Mouse (Mus musculus) thymus, postnatal 25 days (tissue): ENCODE measurements around the gene Slc44a3.

Experiments used
- DNase-seq: peaks from one replicate; pipeline ENCODE4 v3.0.0; 2022

The Slc44a3 gene

DNA sequence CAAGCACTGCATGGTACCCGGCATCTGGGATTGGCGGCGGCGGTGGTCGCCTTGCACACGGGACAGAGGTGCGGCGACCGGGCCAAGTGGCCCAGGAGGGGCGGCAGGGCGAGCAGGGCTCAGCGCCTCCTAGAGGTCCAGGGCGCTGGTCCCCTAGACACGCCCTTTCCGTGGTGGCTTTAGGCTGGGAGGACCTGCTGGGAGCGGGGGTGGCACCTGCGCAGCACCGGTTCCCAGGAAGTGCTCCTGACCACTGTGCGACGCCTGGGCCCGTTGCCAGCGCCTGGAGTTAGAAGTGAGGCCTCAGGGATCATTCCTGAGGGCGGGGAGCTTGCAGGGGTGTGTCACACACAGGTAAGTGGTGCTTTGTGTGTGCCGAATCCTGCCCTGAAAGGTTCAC lies at the start of gene Slc44a3:
Gene Slc44a3 (minus strand): TSS at position 229 of the 400 bp plus-strand sequence.
- DNase-seq = peak; percentile 21

DNA sequence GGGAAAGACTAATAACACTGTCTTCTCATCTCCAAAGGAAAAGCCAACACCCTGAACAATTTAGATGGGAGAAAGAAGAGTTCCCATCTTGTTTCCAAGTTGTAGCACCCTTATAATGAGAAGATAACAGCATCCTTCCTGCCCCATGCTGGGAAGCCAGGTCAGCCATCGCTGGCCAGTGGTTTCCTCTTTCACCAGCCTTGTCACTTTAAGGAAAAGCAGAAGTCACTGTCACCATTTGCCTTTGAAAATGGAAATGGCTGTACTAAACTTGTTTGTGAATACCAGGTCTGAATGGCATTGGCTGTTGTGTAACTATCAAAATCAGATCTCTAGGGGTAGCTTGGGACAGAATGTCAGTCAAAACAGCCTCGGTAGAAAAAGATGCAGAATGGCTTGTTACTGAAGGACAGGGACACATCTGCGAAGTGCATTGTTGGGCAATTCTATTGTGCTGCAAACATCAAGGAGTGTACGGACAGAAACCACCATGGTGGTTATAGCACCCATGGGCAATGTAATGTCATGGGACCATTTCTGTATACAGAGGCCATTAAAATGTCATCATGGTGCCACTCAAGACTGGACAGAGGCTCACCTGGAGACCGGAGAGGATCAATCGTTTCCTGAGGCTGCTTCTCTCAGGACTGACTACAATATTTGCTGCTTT lies 47.8 kb upstream of the Slc44a3 start:
- no peak for DNase-seq

DNA sequence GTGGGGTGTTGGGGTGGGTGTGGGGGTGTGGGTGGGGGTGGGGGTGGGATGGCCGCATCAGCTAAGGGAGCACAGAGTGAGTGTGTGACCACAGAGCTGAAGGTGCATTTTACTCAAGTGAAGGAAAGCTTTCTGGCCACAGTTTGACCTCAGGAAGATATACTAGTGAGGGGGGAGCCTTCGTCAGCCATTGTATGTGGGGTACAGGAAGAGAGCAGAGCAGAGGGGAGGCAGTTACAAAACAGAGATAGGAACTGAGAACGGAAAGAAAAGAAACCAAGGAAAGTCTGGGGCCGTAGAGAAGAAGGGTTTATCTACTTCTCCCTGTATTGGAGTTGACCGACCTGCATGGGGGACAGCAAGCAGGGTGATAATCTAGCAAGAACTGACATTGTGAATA lies 47.2 kb upstream of the Slc44a3 start:
- no peak for DNase-seq

- DNase-seq = no peak
These were observed 46.5 kb upstream of the Slc44a3 start for GRCm38 (mm10) chr3:121578706-121579105.

DNA sequence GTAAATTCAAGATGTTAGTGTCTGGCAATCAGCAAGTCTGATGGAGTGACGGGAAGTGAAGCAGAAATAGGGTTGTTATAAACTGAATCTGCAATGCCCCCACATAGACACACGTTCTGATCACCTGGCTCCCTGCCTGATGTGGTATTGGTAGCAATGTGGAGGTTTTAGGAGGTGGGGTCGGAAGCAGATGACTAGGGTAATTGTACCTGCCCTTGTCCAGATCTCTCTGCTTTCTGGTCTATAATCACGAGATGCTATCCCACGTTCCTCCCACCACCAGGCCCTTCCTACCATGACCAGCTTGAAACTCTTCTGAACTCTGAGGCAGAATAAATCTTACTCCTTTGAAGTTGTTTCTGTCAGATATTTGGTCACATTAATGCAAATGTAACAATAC lies 45.4 kb upstream of the Slc44a3 start:
- DNase-seq = no peak

- DNase-seq = no peak
These were observed 44.9 kb upstream of the Slc44a3 start for GRCm38 (mm10) chr3:121577032-121577591.

DNA sequence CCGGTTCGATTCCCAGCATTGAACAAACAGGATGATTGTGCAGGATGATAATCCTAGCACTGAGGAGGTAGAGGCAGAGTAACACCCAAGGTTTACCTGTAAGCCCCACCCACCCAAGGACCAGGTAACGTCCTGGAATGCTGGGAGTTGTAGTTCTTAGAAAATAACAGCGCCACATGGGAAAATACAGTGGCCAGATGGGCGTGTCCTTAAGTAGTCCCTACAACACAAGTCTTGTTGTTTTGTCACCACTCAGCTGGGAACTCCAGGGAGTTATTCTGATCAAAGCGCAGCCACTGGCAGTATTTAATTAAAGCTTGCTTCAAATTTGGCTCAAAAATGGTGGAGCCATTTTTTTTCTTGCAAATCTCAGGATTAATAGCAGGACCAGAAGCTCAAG lies 44.2 kb upstream of the Slc44a3 start:
- no peak for DNase-seq

DNA sequence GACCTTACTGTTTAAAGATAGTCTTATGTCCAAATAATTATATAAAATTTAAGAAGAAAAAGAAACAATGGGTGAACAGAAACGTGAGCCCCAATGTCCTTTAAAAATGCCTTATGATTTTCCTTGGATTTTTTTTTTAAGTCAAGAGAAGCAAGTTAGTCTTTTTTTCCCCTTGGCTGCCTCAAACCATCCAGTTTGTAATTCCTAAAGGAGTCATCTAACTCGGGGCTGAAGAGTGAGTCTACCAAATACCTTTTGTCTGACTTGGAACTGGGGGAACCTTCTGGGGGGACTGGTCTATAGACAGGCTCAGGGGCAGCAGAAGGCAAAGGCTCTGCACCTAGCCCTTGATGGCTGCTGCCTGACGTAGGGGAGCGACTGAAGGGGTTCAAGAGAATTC lies 42.2 kb upstream of the Slc44a3 start:
- no peak for DNase-seq

DNA sequence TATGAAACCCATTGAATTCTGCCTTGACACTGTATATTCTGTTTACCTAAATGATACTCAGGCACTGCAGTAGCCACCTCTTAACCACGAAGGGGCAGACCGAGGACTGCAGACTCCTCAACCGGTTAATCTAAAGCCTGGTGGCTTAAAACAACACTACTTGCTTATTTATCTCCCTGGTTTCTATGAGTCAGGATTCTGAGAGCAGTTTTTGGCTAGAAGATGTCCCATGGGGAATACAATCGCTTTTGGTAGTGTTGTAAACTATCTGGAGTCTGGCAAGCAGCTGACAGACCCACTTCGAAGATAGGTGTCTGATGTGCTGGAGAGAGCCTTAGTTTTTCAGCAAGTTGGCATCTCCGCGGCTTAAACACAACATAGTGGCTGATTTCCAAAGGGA lies 41.7 kb upstream of the Slc44a3 start:
- DNase-seq = no peak

- no peak for DNase-seq
These were observed 39.3 kb upstream of the Slc44a3 start for GRCm38 (mm10) chr3:121571491-121571890.

GRCm38 (mm10) chr3:121570623-121571022 lies 38.4 kb upstream of the Slc44a3 start:
- no peak for DNase-seq

GRCm38 (mm10) chr3:121569767-121570166 lies 37.6 kb upstream of the Slc44a3 start:
- no peak for DNase-seq

DNA sequence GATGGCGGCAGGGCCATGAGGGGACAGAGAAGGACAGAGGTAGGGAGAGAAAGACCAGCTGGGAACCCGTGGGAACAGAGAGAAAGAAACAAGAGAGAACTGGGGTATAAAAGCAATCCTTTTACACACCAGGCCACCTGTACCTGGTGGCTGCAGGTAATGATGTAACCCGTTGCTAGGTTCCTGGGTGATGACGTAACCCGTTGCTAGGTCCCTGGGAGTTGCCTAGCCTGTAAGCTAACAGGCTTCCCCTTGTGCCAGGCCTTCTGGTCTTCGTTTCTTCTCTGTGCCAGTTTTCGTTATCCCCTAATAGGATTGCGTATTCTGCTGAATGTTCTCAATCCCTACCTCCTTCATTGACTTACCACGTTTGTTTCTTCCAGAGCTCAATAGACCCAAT lies 36.8 kb upstream of the Slc44a3 start:
- no peak for DNase-seq

DNA sequence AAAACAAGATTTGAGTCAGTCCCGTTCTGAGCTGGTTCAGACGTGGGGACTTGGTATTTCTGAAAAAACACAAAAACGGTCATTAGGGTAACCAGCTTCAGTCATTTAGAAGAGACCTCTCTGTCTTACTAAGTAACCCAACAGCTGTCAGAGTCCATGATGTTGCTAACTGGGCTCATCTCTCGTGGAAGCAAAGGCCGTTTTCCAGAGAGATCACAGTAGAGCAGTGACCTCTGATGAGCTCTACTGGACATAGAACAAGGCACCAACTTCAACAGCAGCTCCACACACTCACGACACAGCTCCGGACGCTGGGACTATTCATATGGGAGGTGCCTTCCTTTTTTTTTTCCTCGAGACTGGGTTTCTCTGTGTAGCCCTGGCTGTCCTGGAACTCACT lies 35.7 kb upstream of the Slc44a3 start:
- no peak for DNase-seq

GRCm38 (mm10) chr3:121567337-121567900 lies 35.2 kb upstream of the Slc44a3 start:
- DNase-seq = no peak

- no peak for DNase-seq
These were observed 34.7 kb upstream of the Slc44a3 start for GRCm38 (mm10) chr3:121566901-121567300.

GRCm38 (mm10) chr3:121561803-121562202 lies 29.6 kb upstream of the Slc44a3 start:
- DNase-seq = no peak

DNA sequence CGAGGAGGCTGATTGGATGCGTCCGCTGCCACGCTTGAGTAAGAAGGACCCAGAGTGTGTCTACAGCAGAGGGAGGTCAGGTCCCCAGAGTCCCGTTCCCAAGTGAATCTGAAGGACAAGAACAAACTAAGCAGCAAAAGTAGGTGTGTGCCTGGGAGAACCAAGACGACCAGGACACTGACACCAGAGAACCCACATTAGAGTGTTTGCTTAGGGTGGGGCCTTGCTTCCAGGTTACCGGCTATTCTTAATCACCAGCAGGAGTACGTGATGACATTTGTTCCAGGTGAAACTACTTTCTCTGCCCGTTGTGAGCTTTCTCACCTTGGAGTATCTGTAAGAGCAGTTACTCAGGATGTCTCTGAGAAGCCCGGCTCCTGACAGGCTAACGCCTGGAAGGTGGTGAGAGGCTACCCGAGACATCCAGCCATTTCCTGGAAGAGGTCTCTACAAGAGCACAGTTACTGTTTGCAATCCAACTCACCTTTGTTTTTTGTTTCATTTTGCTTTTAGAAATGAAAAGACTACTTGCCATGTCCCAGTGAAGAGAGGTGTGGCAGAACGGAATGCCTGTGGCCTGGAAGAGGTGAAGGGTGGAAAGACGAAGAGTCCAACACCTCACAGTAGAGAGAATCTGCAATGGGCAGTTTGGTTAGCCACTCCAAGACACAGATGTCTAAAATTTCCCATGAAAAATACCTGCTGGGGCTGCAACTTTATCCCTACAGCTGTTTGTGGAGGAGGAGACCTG lies 28.1 kb upstream of the Slc44a3 start:
- DNase-seq = no peak

GRCm38 (mm10) chr3:121559406-121560114 lies 27.4 kb upstream of the Slc44a3 start:
- DNase-seq = no peak

DNA sequence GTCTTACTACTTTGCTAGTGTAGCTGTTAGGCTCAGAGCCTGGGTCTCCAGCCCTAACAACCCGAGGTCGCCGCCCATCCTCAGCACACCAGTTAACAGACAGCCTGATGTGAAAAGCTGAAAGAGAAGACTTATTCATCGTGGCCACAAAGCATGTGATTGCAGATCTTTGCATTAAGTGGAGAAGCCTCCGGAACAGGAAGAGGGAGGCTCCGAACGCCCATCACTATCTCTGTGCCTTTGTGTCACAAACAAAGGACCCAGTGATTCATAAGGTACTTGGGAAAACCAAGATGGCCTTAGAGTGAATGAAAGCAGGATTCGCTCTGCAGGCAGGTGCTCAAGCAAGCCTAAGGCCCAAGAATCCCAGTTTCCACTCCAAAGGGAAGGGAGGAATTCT lies 26.7 kb upstream of the Slc44a3 start:
- no peak for DNase-seq

DNA sequence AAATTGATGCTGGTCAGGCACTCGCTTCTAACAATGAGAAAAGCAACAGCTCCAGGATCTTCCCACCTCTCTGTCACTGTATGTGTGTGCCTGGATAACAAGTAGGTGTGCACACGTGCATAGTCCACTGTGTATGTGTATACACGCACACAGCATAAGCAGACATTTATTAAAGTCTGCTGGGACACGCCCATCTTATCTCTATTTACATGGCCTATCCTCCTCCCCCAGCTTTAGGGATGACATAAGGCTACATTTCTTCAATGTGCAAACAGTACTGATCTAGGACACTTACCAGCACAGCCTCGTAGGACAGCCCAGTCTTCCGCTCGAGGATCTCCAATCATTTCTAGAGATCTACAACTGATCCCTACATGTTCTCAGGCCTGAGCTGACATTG lies 24.1 kb upstream of the Slc44a3 start:
- no peak for DNase-seq

DNA sequence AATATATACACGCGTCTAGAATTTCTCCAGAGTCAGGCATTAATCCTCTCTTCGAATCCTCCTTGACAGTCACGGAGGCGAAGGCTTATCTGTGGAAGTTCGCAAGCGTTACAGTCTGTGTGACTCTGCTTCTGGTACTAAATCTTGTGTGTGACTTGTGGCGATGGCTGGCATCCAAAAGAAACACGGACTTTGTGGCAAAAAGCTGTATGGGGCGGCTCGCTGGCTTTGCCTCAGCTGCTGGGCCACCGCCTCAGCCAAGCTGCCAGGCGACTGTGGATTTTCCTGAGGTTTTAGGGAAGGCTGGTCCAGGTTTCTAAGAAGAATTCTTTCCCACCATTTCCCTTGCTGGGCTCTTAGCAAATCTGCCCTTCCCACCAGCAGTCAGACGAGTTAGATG lies 21.1 kb upstream of the Slc44a3 start:
- no peak for DNase-seq

DNA sequence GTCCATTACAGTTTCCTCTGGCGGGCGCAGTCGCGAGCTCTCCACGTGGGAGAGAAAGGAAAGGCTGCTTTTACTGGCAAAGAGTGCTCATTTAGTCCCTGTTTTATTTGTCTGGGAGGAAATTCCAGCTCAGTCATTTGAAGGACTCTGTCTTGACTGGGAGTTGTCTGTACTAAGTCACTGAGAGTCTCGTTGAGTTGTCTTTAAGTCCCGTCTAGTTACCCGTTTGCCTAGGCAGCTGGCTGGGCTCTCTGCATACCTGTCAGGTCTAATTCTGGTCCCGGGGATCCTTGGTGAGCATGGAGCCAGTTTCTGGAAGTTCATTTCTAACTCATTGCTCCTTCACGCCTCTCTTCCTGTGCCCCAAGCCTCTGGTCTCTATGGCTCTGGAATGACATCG lies 20.5 kb upstream of the Slc44a3 start:
- DNase-seq = no peak
